Mouse (Mus musculus) large intestine, adult 2 months (tissue): Measurements from ENCODE around the gene Ccdc150. TPM values are rescaled to one million over a fixed set of nuclear protein-coding genes. Genes with fewer than 3 reads are reported as not detected.

Experiments
- polyA plus RNA-seq: library from polyadenylated mRNA; depleted of rRNA; stranded (reverse); fragments of >200 nt; gene quantifications from 2 replicates; pipeline ENCODE4 v1.2.3, GENCODE M21; 2012; rRNA removed

The Ccdc150 gene
- polyA plus RNA-seq, 1 experiment = not detected

Other genes with a start within 250 kb of the Ccdc150 start
- gene Hecw2, start 55.5 kb upstream of the Ccdc150 start, polyA plus RNA-seq = 0.22 and 0.24 TPM in 2 replicates
- 3.3 and 4.4 TPM in 2 replicates for gene Gtf3c3, start 188.3 kb downstream of the Ccdc150 start, polyA plus RNA-seq